In genomic region chr6:72415181-72415580, GRCm38 (mm10) we compare ENCODE assay signal across 9 mouse cellular contexts. TPM values are rescaled to one million over a fixed set of nuclear protein-coding genes. Genes with fewer than 3 reads are reported as not detected.
DNase-seq lines count a peak whose midpoint lies in the region; ATAC-seq and TF ChIP-seq lines count a peak whose summit lies in the region.
"Had no signal": no experiment of that assay in that cellular context is flagged by ENCODE, and none has a peak within 500 bp of the region (broad histone marks: within the 10 kb centered on the region; RNA-seq: fewer than 3 reads in every experiment).

No protein-coding gene starts in this region.

- ATAC-seq in embryonic facial prominence, embryonic 15.5 days (ENCODE audit: insufficient number of reproducible peaks, low FRiP score, low TSS enrichment, low read depth): no peak
- no peak for ATAC-seq in limb, embryonic 11.5 days (ENCODE audit: insufficient number of reproducible peaks, low FRiP score, low TSS enrichment, low read depth)
- ATAC-seq in neural tube, embryonic 14.5 days (ENCODE audit: low read depth): no peak
- ATAC-seq in CD4-positive, CD25-positive, alpha-beta regulatory T cell, adult 4 months: no peak

- H3K9ac ChIP-seq in embryonic facial prominence, embryonic 15.5 days: peak overlapping the region; percentile 88
- peak overlapping the region; percentile 82; the same call in 1 of the 2 replicates for H3K9ac ChIP-seq in limb, embryonic 11.5 days (ENCODE audit: low read length)
- H3K9ac ChIP-seq in neural tube, embryonic 14.5 days (replicated peaks; ENCODE audit: low read depth, low read length): no peak overlapping the region

- peak overlapping the region; percentile 61 for H3K4me2 ChIP-seq in embryonic facial prominence, embryonic 15.5 days (replicated peaks)
- H3K4me2 ChIP-seq in limb, embryonic 11.5 days (ENCODE audit: low read depth, severe bottlenecking): peak overlapping the region; percentile 79
- H3K4me2 ChIP-seq in neural tube, embryonic 14.5 days (ENCODE audit: low read depth, low read length): peak overlapping the region; percentile 88

- peak overlapping the region; percentile 11 for H3K4me3 ChIP-seq in lung, adult 2 months (replicated peaks; ENCODE audit: extremely low read depth, low read depth, low read length)
- H3K4me3 ChIP-seq in embryonic facial prominence, embryonic 15.5 days (replicated peaks): peak overlapping the region; percentile 83
- H3K4me3 ChIP-seq in limb, embryonic 11.5 days (ENCODE audit: low read depth, low read length): peak overlapping the region; percentile 80
- H3K4me3 ChIP-seq in neural tube, embryonic 14.5 days (ENCODE audit: low read depth, low read length): peak overlapping the region; percentile 46; the same call in 1 of the 2 replicates

- peaks cover 30% of the 10 kb centered on the region for H3K36me3 ChIP-seq in embryonic facial prominence, embryonic 15.5 days
- peaks cover 8% of the 10 kb centered on the region; the same call in 1 of the 2 replicates for H3K36me3 ChIP-seq in limb, embryonic 11.5 days (ENCODE audit: control insufficient read depth, insufficient read depth, low read length)
- H3K36me3 ChIP-seq in neural tube, embryonic 14.5 days (ENCODE audit: control insufficient read depth, insufficient read depth, low read length): peaks cover 14% of the 10 kb centered on the region; the same call in 1 of the 2 replicates

- H3K4me1 ChIP-seq in lung, adult 2 months (ENCODE audit: control insufficient read depth, insufficient read depth, low read length): 0 out of 2 replicates have a peak, but pooled peaks cover 3% of the 10 kb centered on the region
- peaks cover 20% of the 10 kb centered on the region for H3K4me1 ChIP-seq in embryonic facial prominence, embryonic 15.5 days
- H3K4me1 ChIP-seq in limb, embryonic 11.5 days (ENCODE audit: control insufficient read depth, insufficient read depth, low read length): peaks cover 4% of the 10 kb centered on the region; the same call in 1 of the 2 replicates
- H3K4me1 ChIP-seq in neural tube, embryonic 14.5 days (ENCODE audit: control insufficient read depth, insufficient read depth, low read length): peaks cover 8% of the 10 kb centered on the region

- no peak for TF ChIP-seq POLR2A in lung, adult 2 months (IDR thresholded peaks at IDR 0.05; ENCODE audit: borderline replicate concordance, extremely low read depth, low read depth, low read length)

- no peaks in the 10 kb centered on the region for H3K9me3 ChIP-seq in embryonic facial prominence, embryonic 15.5 days (replicated peaks)
- H3K9me3 ChIP-seq in limb, embryonic 11.5 days (ENCODE audit: control insufficient read depth, low read length): no peaks in the 10 kb centered on the region
- H3K9me3 ChIP-seq in neural tube, embryonic 14.5 days (ENCODE audit: control insufficient read depth, low read length): no peaks in the 10 kb centered on the region

- WGBS in lung, adult 2 months: 61% methylated on average over 5 of the region's 5 CpGs
- WGBS in embryonic facial prominence, embryonic 15.5 days: 80% methylated on average over 5 of the region's 5 CpGs
- 82% methylated on average over 5 of the region's 5 CpGs for WGBS in limb, embryonic 11.5 days
- 87% methylated on average over 5 of the region's 5 CpGs for WGBS in neural tube, embryonic 14.5 days

- TF ChIP-seq CTCF in lung, adult 2 months (IDR thresholded peaks at IDR 0.05; ENCODE audit: insufficient read depth, low read length): no peak

- DNase-seq in lung, adult 2 months: no peak
- DNase-seq in lung, postnatal 10 days: no peak
- DNase-seq in limb, embryonic 11.5 days (ENCODE audit: low spot score): no peak
- no peak for DNase-seq in thymus, postnatal 0 days (ENCODE audit: low spot score)
- no peak for DNase-seq in embryo, embryonic 10.5 days (ENCODE audit: low spot score)
- DNase-seq: adrenal gland, postnatal 14 days had no signal

- H3K27me3 ChIP-seq in embryonic facial prominence, embryonic 15.5 days: no peaks in the 10 kb centered on the region
- no peaks in the 10 kb centered on the region for H3K27me3 ChIP-seq in limb, embryonic 11.5 days (ENCODE audit: control insufficient read depth, insufficient read depth, low read length)
- no peaks in the 10 kb centered on the region for H3K27me3 ChIP-seq in neural tube, embryonic 14.5 days (ENCODE audit: control insufficient read depth, insufficient read depth, low read length)

- H3K27ac ChIP-seq in embryonic facial prominence, embryonic 15.5 days (replicated peaks): no peak overlapping the region
- no peak overlapping the region for H3K27ac ChIP-seq in limb, embryonic 11.5 days (replicated peaks; ENCODE audit: low read depth, low read length)
- H3K27ac ChIP-seq in neural tube, embryonic 14.5 days (ENCODE audit: low read depth, low read length): no peak overlapping the region

RNA-seq across cellular contexts. Expression of gene Ggcx, which starts 1.1 kb away (rescaled TPM):
- polyA plus RNA-seq in lung, adult 2 months (2012; rRNA removed): 43.4 and 46.2 TPM in 2 replicates
- polyA plus RNA-seq in embryonic facial prominence, embryonic 15.5 days (2015; fragmentation: Nextera tagmentation; extraction: Ambion mirVana): 39.0 and 42.6 TPM in 2 replicates
- 16.0 and 17.9 TPM in 2 replicates for polyA plus RNA-seq in limb, embryonic 11.5 days (2014; fragmentation: Nextera tagmentation; extraction: Ambion mirVana)
- 11.6 and 15.0 TPM in 2 replicates for polyA plus RNA-seq in neural tube, embryonic 14.5 days (2014; fragmentation: Nextera tagmentation; extraction: Ambion mirVana)
- 7.0 and 7.3 TPM in 2 replicates for polyA plus RNA-seq in thymus, postnatal 0 days (2015; fragmentation: Nextera tagmentation; extraction: Ambion mirVana)
- polyA plus RNA-seq in CD4-positive, CD25-positive, alpha-beta regulatory T cell, adult 4 months (2017; shearing (Covaris generic)): 10 to 100 TPM in 1 of 2 experiments, 1 to 10 TPM in 1; 5.6 to 11.6 TPM

RNA-seq across cellular contexts. Expression of gene Mat2a, which starts 24.2 kb away (rescaled TPM):
- polyA plus RNA-seq in lung, adult 2 months (2012; rRNA removed): 90.3 and 94.6 TPM in 2 replicates
- 294 and 307 TPM in 2 replicates for polyA plus RNA-seq in embryonic facial prominence, embryonic 15.5 days (2015; fragmentation: Nextera tagmentation; extraction: Ambion mirVana)
- 490 and 507 TPM in 2 replicates for polyA plus RNA-seq in limb, embryonic 11.5 days (2014; fragmentation: Nextera tagmentation; extraction: Ambion mirVana)
- 392 and 416 TPM in 2 replicates for polyA plus RNA-seq in neural tube, embryonic 14.5 days (2014; fragmentation: Nextera tagmentation; extraction: Ambion mirVana)
- 356 and 359 TPM in 2 replicates for polyA plus RNA-seq in thymus, postnatal 0 days (2015; fragmentation: Nextera tagmentation; extraction: Ambion mirVana)
- polyA plus RNA-seq in CD4-positive, CD25-positive, alpha-beta regulatory T cell, adult 4 months (2017; shearing (Covaris generic)): 100 to 1,000 TPM; 222 to 239 TPM

RNA-seq across cellular contexts. Expression of gene Vamp8, which starts 24.7 kb away (rescaled TPM):
- 291 and 435 TPM in 2 replicates for polyA plus RNA-seq in lung, adult 2 months (2012; rRNA removed)
- 177 and 183 TPM in 2 replicates for polyA plus RNA-seq in embryonic facial prominence, embryonic 15.5 days (2015; fragmentation: Nextera tagmentation; extraction: Ambion mirVana)
- 81.4 and 87.4 TPM in 2 replicates for polyA plus RNA-seq in limb, embryonic 11.5 days (2014; fragmentation: Nextera tagmentation; extraction: Ambion mirVana)
- 7.9 and 19.8 TPM in 2 replicates for polyA plus RNA-seq in neural tube, embryonic 14.5 days (2014; fragmentation: Nextera tagmentation; extraction: Ambion mirVana)
- 160 and 167 TPM in 2 replicates for polyA plus RNA-seq in thymus, postnatal 0 days (2015; fragmentation: Nextera tagmentation; extraction: Ambion mirVana)
- 100 to 1,000 TPM; 326 to 346 TPM for polyA plus RNA-seq in CD4-positive, CD25-positive, alpha-beta regulatory T cell, adult 4 months (2017; shearing (Covaris generic))

RNA-seq across cellular contexts. Expression of gene Vamp5, which starts 34.9 kb away (rescaled TPM):
- polyA plus RNA-seq in lung, adult 2 months (2012; rRNA removed): 74.6 and 91.7 TPM in 2 replicates
- 27.9 and 29.0 TPM in 2 replicates for polyA plus RNA-seq in embryonic facial prominence, embryonic 15.5 days (2015; fragmentation: Nextera tagmentation; extraction: Ambion mirVana)
- 15.2 and 17.0 TPM in 2 replicates for polyA plus RNA-seq in limb, embryonic 11.5 days (2014; fragmentation: Nextera tagmentation; extraction: Ambion mirVana)
- polyA plus RNA-seq in neural tube, embryonic 14.5 days (2014; fragmentation: Nextera tagmentation; extraction: Ambion mirVana): 3.1 and 28.2 TPM in 2 replicates
- 24.7 and 29.0 TPM in 2 replicates for polyA plus RNA-seq in thymus, postnatal 0 days (2015; fragmentation: Nextera tagmentation; extraction: Ambion mirVana)
- polyA plus RNA-seq in CD4-positive, CD25-positive, alpha-beta regulatory T cell, adult 4 months (2017; shearing (Covaris generic)): 10 to 100 TPM; 66.7 to 70.3 TPM

RNA-seq across cellular contexts. Expression of gene Rnf181, which starts 48.4 kb away (rescaled TPM):
- polyA plus RNA-seq in lung, adult 2 months (2012; rRNA removed): 96.8 and 123 TPM in 2 replicates
- polyA plus RNA-seq in embryonic facial prominence, embryonic 15.5 days (2015; fragmentation: Nextera tagmentation; extraction: Ambion mirVana): 106 and 120 TPM in 2 replicates
- polyA plus RNA-seq in limb, embryonic 11.5 days (2014; fragmentation: Nextera tagmentation; extraction: Ambion mirVana): 92.1 and 96.0 TPM in 2 replicates
- 115 and 145 TPM in 2 replicates for polyA plus RNA-seq in neural tube, embryonic 14.5 days (2014; fragmentation: Nextera tagmentation; extraction: Ambion mirVana)
- polyA plus RNA-seq in thymus, postnatal 0 days (2015; fragmentation: Nextera tagmentation; extraction: Ambion mirVana): 135 and 138 TPM in 2 replicates
- 100 to 1,000 TPM; 141 to 148 TPM for polyA plus RNA-seq in CD4-positive, CD25-positive, alpha-beta regulatory T cell, adult 4 months (2017; shearing (Covaris generic))

Comparison
In these comparisons a context has a peak if more than half of its experiments do, and no peak if none do; other contexts are left out.
1. H3K4me3 ChIP-seq: peak in every context shown above with its lines; median percentile 83 in embryonic facial prominence, embryonic 15.5 days; 80 in limb, embryonic 11.5 days; 46 in neural tube, embryonic 14.5 days; 11 in lung, adult 2 months.